Mouse (Mus musculus) heart, embryonic 16.5 days (tissue): ENCODE results near the gene Syne2. TPM values are rescaled to one million over a fixed set of nuclear protein-coding genes. Genes with fewer than 3 reads are reported as not detected.

Experiments
- ATAC-seq: fragments of 200-750 bp; cut with Nextera tagmentation; replicated peaks from 2 replicates; pipeline ENCODE4 v1.8.0; 2017; ENCODE audit warnings: moderate number of reproducible peaks; ENCODE audit not compliant: insufficient read depth, low FRiP score; ENCODE audit errors: extremely low read depth
- H3K27ac ChIP-seq: fragments of 300-500 bp; sonication (generic); 2 replicates; pipeline ENCODE4 v1.5.1; 2014; ENCODE audit warnings: mild to moderate bottlenecking, low read length, control low read depth, moderate library complexity
- H3K27me3 ChIP-seq: fragments of 300-500 bp; sonication (generic); 2 replicates; pipeline ENCODE4 v1.6.1; 2014; ENCODE audit warnings: low read length, mixed read lengths; ENCODE audit not compliant: control insufficient read depth, insufficient read depth
- H3K36me3 ChIP-seq: fragments of 300-500 bp; sonication (generic); 2 replicates; pipeline ENCODE4 v1.6.1; 2014; ENCODE audit not compliant: control insufficient read depth, insufficient read depth
- H3K4me1 ChIP-seq: fragments of 300-500 bp; sonication (generic); 2 replicates; pipeline ENCODE4 v1.6.1; 2014; ENCODE audit warnings: low read length, mixed read lengths; ENCODE audit not compliant: control insufficient read depth, insufficient read depth
- H3K4me2 ChIP-seq: fragments of 300-500 bp; sonication (generic); 2 replicates; pipeline ENCODE4 v1.6.1; 2014; ENCODE audit warnings: low read depth, mild to moderate bottlenecking, control low read depth, low read length
- H3K4me3 ChIP-seq: fragments of 300-500 bp; sonication (generic); 2 replicates; pipeline ENCODE4 v1.5.1; 2014; ENCODE audit warnings: mild to moderate bottlenecking, control low read depth, low read length
- H3K9ac ChIP-seq: fragments of 300-500 bp; sonication (generic); 2 replicates; pipeline ENCODE4 v1.6.1; 2014; ENCODE audit warnings: low read length, control low read depth
- H3K9me3 ChIP-seq: fragments of 300-500 bp; sonication (generic); replicated peaks from 2 replicates; pipeline ENCODE4 v1.6.1; 2016; ENCODE audit warnings: low read length; ENCODE audit not compliant: control insufficient read depth
- WGBS: fragments of 180-500 bp; shearing (Covaris S2); extraction: QIAGEN DNeasy Blood & Tissue Kit; methylation state at CpG from one replicate; pipeline ENCODE4 v1.1.7; 2014; 5-methylcytosine and 5-hydroxymethylcytosine counted together
- polyA plus RNA-seq: library from polyadenylated mRNA; unstranded; fragments of >200 nt; fragmentation: Nextera tagmentation; extraction: Ambion mirVana; gene quantifications from 2 replicates; pipeline ENCODE4 v1.2.1, GENCODE M21; 2015

Gene Syne2
- polyA plus RNA-seq, 1 experiment from 2014 or later, result 38.4 TPM

DNA sequence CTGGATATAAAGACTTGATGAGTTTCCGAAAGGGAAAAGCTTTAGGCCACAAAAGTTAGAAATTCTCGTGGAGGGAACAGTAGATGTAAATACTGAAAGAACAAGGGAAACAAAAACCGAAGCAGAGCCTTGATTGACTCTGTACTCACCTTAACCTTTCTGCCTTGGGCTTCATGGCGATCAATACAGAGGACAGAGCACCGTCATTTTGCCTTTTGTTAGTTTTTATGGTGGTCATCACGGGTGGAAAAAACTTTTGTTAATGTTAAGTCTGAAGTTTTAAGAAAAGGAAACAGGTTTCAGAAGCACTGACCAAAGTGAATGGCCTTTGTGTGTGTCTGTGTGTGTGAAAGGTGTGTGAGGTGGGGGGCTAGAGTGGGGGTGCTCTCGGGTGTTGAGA is 256.0 kb downstream of the Syne2 start:
- Histone ChIP-seq H3K9me3 (no peaks in the 10 kb centered on the region), H3K9ac (no peak overlapping the region), H3K4me2 (no peak overlapping the region), H3K27me3 (no peaks in the 10 kb centered on the region), H3K36me3 (peaks cover 16% of the 10 kb centered on the region), H3K27ac (no peak overlapping the region), H3K4me3 (no peak overlapping the region), H3K4me1 (peaks cover 12% of the 10 kb centered on the region)
- no peak for ATAC-seq
- WGBS, result 78% methylated on average over 7 of the region's 7 CpGs

- Histone ChIP-seq H3K9me3 (no peaks in the 10 kb centered on the region), H3K4me3 (peak overlapping the region; percentile 41), H3K27me3 (no peaks in the 10 kb centered on the region), H3K36me3 (peaks cover 7% of the 10 kb centered on the region; the same call in 1 of the 2 replicates), H3K27ac (no peak overlapping the region), H3K4me1 (peaks cover 12% of the 10 kb centered on the region), H3K9ac (peak overlapping the region; percentile 44), H3K4me2 (peak overlapping the region; percentile 67)
- ATAC-seq, result no peak
- WGBS, result 42% methylated on average over 14 of the region's 14 CpGs
Measured at GRCm38 (mm10) chr12:76080876-76081556, 263.1 kb downstream of the Syne2 start.

GRCm38 (mm10) chr12:76081557-76082211 is 263.8 kb downstream of the Syne2 start:
- Histone ChIP-seq H3K9ac (peak overlapping the region; percentile 44), H3K4me1 (peaks cover 16% of the 10 kb centered on the region), H3K27ac (no peak overlapping the region), H3K4me3 (peak overlapping the region; percentile 41), H3K27me3 (no peaks in the 10 kb centered on the region), H3K4me2 (peak overlapping the region; percentile 67), H3K9me3 (no peaks in the 10 kb centered on the region), H3K36me3 (peaks cover 5% of the 10 kb centered on the region; the same call in 1 of the 2 replicates)
- WGBS, result 12% methylated on average over 22 of the region's 22 CpGs
- ATAC-seq, result peak; percentile 54; the same call in 1 of the 2 replicates

- H3K4me2 ChIP-seq, result no peak overlapping the region
- peaks cover 17% of the 10 kb centered on the region for H3K4me1 ChIP-seq
- H3K9me3 ChIP-seq, result no peaks in the 10 kb centered on the region
- ATAC-seq, result no peak
- H3K4me3 ChIP-seq, result no peak overlapping the region
- no peak overlapping the region for H3K27ac ChIP-seq
- WGBS, result 71% methylated on average over 9 of the region's 9 CpGs
- H3K9ac ChIP-seq, result no peak overlapping the region
- no peaks in the 10 kb centered on the region for H3K27me3 ChIP-seq
- 0 out of 2 replicates have a peak, but pooled peaks cover 2% of the 10 kb centered on the region for H3K36me3 ChIP-seq
Measured at GRCm38 (mm10) chr12:76085066-76085465, 267.1 kb downstream of the Syne2 start.

DNA sequence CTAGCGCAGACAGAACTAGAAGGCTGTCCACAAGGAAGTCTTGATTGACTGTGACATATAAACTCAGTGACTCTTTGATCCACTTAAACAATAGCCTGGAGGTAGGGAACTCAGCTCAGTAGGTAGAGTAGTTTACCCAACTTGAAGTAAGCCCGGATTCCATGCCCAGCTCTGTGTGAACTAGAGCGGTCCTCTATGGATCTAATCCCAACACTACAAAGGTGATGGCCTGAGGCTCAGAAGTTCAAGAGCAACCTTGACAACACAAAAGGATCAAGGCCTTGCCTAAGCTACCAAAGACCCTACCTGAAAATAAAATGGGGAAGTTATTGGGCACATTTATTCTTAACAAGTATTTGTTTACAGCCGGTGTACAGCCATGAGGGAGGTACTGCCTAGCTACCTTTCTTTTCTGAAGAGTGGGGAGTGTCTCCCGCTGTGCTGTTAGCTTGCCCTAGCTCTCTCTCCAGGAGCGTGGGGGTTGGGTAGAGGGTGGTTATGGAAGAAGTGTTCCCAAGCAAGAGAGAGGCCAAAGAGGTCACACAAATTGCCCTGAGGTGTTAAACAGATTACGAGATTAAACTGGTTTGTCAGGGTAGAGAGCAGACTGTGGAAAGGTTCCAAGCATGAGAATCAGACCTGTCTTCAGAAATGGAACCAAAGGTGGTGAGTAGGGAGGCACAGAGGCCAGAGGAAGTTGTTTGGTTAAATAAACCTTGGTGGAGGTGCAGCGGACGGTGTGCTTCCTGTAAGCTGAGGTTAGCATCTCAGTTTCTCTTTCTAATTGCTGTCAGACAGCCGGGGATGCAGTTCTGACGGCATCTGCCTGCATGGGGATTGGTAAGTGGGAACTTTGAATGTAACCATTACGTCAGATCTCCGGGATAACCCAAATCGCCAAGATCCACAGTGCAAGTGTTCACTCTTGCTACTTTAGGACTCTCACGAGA is 268.3 kb downstream of the Syne2 start:
- Histone ChIP-seq H3K27me3 (no peaks in the 10 kb centered on the region), H3K4me1 (peaks cover 11% of the 10 kb centered on the region), H3K9ac (no peak overlapping the region), H3K36me3 (0 out of 2 replicates have a peak, but pooled peaks cover 7% of the 10 kb centered on the region), H3K27ac (no peak overlapping the region), H3K9me3 (no peaks in the 10 kb centered on the region), H3K4me3 (no peak overlapping the region), H3K4me2 (no peak overlapping the region)
- WGBS, result 74% methylated on average over 15 of the region's 15 CpGs
- ATAC-seq, result no peak

DNA sequence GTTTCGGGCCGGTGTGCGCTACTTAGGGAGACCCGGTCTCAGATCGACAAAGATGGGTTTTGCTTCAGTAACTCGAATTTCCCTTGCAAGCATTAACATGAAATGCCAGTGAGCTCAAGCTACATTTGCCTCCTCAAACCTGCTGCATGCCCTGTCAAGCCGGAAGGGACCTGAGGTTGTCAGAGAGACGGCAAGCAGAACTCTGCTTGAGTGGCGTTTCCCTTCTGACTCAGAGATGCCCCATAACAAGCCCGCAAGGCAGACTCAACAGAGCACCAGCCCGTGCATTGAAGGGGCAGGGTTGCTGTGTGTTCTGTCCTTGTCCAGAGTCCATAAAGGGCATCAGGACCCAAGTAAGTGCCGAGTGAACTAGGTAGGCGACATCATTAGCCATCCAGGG is 269.1 kb downstream of the Syne2 start:
- H3K4me3 ChIP-seq, result no peak overlapping the region
- peaks cover 6% of the 10 kb centered on the region for H3K4me1 ChIP-seq
- no peak overlapping the region for H3K9ac ChIP-seq
- no peak overlapping the region for H3K27ac ChIP-seq
- WGBS, result 66% methylated on average over 13 of the region's 13 CpGs
- no peak overlapping the region for H3K4me2 ChIP-seq
- H3K27me3 ChIP-seq, result no peaks in the 10 kb centered on the region
- no peaks in the 10 kb centered on the region for H3K9me3 ChIP-seq
- 0 out of 2 replicates have a peak, but pooled peaks cover 7% of the 10 kb centered on the region for H3K36me3 ChIP-seq
- no peak for ATAC-seq

DNA sequence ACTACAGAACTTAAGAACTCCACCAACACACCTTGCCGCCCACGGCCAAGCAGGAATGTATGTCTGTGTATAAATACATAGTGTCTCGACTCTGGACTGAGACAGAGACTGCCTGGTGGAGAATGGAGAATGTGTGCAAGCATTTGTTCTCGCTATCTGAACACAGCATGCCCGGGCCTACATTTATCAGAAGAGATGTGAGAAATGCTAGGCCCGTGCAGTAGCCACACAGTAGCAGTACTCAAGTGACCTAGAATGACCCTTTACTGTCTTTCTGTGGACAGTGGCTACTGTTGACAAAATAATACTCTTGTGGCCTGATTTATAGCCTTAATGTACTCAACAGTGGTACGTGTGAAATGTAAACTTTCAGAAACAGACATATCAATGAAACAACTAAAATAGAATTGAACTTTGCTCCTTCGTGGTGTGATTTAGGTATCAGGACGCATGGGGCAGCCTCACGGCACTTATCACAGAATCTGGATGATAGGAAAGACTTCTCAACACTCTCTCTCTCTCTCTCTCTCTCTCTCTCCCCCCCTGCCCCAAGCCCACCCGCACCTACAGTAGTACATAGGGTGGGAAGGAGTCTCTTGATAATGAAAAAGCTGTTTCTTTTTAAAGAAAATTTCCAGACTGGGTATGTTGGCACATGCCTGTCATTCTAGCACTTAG is 275.0 kb downstream of the Syne2 start:
- peak overlapping the region; percentile 54 for H3K27ac ChIP-seq
- peaks cover 13% of the 10 kb centered on the region; the same call in 1 of the 2 replicates for H3K36me3 ChIP-seq
- peak; percentile 59; the same call in 1 of the 2 replicates for ATAC-seq

More for the DNA sequence above, 275.0 kb downstream of the Syne2 start:
- Histone ChIP-seq H3K9ac (no peak overlapping the region), H3K27me3 (no peaks in the 10 kb centered on the region), H3K4me2 (no peak overlapping the region), H3K9me3 (no peaks in the 10 kb centered on the region), H3K4me1 (peaks cover 14% of the 10 kb centered on the region), H3K4me3 (no peak overlapping the region)
- WGBS, result 52% methylated on average over 11 of the region's 11 CpGs
